In the genomic region with DNA sequence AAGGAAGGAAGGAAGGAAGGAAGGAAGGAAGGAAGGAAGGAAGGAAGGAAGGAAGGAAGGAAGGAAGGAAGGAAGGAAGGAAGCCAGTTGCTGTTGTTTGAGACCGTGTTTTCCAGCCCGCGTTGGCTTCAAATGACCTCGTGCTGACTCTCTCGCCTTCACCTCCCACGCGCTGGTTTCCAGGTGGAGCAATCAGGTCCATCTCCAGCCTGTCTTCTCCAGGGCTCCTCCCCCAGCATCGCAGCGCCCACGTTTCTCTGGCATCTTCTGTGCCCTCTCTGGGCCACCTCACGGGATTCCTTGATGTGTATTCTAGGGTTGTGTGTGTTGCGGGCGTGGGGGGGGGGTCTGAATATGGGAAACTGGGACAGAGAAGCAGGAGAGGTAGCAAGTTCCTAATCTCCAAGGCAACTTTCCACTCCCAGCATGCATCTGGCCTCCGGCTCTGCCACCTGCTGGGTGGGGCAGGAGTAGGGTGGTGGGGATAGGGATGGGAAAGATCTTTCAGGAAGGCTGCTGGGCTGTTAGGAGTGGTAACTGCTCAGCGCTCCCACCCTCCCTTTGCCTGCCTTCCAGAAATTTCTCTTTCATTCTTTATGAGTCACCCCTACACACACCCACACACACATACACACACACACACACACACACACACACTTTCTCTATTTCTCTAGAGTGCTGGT, we compare ENCODE assay signal across 10 mouse cellular contexts. TPM values are rescaled to one million over a fixed set of nuclear protein-coding genes. Genes with fewer than 3 reads are reported as not detected.
DNase-seq lines count a peak whose midpoint lies in the region; ATAC-seq and TF ChIP-seq lines count a peak whose summit lies in the region.
"Had no signal": no experiment of that assay in that cellular context is flagged by ENCODE, and none has a peak within 500 bp of the region (broad histone marks: within the 10 kb centered on the region; RNA-seq: fewer than 3 reads in every experiment).

No protein-coding gene starts in this region.

- no peak for ATAC-seq in limb, embryonic 15.5 days (ENCODE audit: insufficient number of reproducible peaks, low FRiP score, low TSS enrichment, low read depth)
- no peak for ATAC-seq in megakaryocyte progenitor cell, adult 5-6 weeks (replicated peaks; ENCODE audit: poor library complexity)
- ATAC-seq: Patski had no signal

- WGBS in limb, embryonic 15.5 days = 74% methylated on average over 15 of the region's 15 CpGs

- no peak overlapping the region for H3K4me2 ChIP-seq in limb, embryonic 15.5 days

- peaks cover 7 to 32% of the 10 kb centered on the region in 2 experiments for H3K4me1 ChIP-seq in MEL (ENCODE audit: control insufficient read depth in 1 of 2, insufficient read depth in 2 of 2, low read length in 2 of 2)
- H3K4me1 ChIP-seq in limb, embryonic 15.5 days = peaks cover 36% of the 10 kb centered on the region

- no peak for TF ChIP-seq CTCF in MEL (IDR thresholded peaks at IDR 0.05 in 2 of 3, conservative IDR thresholded peaks at IDR 0.05 in 1 of 3; ENCODE audit: control insufficient read depth in 1 of 3, insufficient read depth in 1 of 3, low read depth in 2 of 3, low read length in 3 of 3, poor library complexity in 1 of 3, severe bottlenecking in 1 of 3)
- no peak for TF ChIP-seq CTCF in layer of hippocampus, adult 2 months (conservative IDR thresholded peaks at IDR 0.05)

- no peaks in the 10 kb centered on the region; the same call in 1 of the 2 replicates for H3K79me2 ChIP-seq in MEL (ENCODE audit: control insufficient read depth, insufficient read depth, low read length, poor library complexity)

- DNase-seq in 416B (ENCODE audit: low read depth) (peak; percentile 28), MEL (ENCODE audit: low read depth, low spot score) (no peak)
- DNase-seq in layer of hippocampus, adult 2 months (ENCODE audit: low spot score in 2 of 2) = peak; percentile 19 to 48
- no peak for DNase-seq in gastrocnemius, adult 18-20 months (ENCODE audit: low spot score)
- DNase-seq in cerebellum, postnatal 4 days (ENCODE audit: low spot score in 2 of 2) = no peak
- DNase-seq: thymus, postnatal 4 days had no signal

- no peaks in the 10 kb centered on the region for H3K27me3 ChIP-seq in MEL (ENCODE audit: control insufficient read depth in 1 of 2, insufficient read depth in 2 of 2, low read length in 2 of 2)
- H3K27me3 ChIP-seq in limb, embryonic 15.5 days = no peaks in the 10 kb centered on the region
- H3K27me3 ChIP-seq: Patski had no signal

- peak overlapping the region; percentile 82 for H3K27ac ChIP-seq in MEL (ENCODE audit: control insufficient read depth, low read depth, low read length)
- H3K27ac ChIP-seq in layer of hippocampus, adult 2 months = no peak overlapping the region
- peak overlapping the region; percentile 77; the same call in 1 of the 2 replicates for H3K27ac ChIP-seq in limb, embryonic 15.5 days

- TF ChIP-seq RAD21 in MEL (IDR thresholded peaks at IDR 0.05; ENCODE audit: low read depth, low read length) = no peak

- no peak overlapping the region for H3K9ac ChIP-seq in MEL (ENCODE audit: control insufficient read depth, low read depth, low read length, poor library complexity, severe bottlenecking)
- H3K9ac ChIP-seq in limb, embryonic 15.5 days = no peak overlapping the region

- no peak for TF ChIP-seq EP300 in MEL (IDR thresholded peaks at IDR 0.05; ENCODE audit: low read depth in 1 of 2, low read length in 2 of 2)

- no peak overlapping the region for H3K4me3 ChIP-seq in MEL (ENCODE audit: control insufficient read depth in 1 of 2, insufficient read depth in 1 of 2, low read depth in 2 of 2, low read length in 2 of 2)
- no peak overlapping the region for H3K4me3 ChIP-seq in layer of hippocampus, adult 2 months
- H3K4me3 ChIP-seq in limb, embryonic 15.5 days = no peak overlapping the region

- H3K36me3 ChIP-seq in MEL (ENCODE audit: control insufficient read depth in 1 of 2, insufficient read depth in 2 of 2, low read length in 2 of 2) = peaks cover 0 to 19% of the 10 kb centered on the region in 2 experiments; a peak in 2 of 4 replicates
- no peaks in the 10 kb centered on the region for H3K36me3 ChIP-seq in limb, embryonic 15.5 days

- no peak for TF ChIP-seq POLR2A in MEL (IDR thresholded peaks at IDR 0.05; ENCODE audit: control insufficient read depth in 1 of 2, insufficient read depth in 1 of 2, low read depth in 1 of 2, low read length in 2 of 2, poor library complexity in 1 of 2)

- no peaks in the 10 kb centered on the region for H3K9me3 ChIP-seq in MEL (replicated peaks; ENCODE audit: insufficient read depth, low read length)
- H3K9me3 ChIP-seq in limb, embryonic 15.5 days = no peaks in the 10 kb centered on the region

TF ChIP-seq in MEL, 35 proteins besides CTCF, POLR2A, EP300 and RAD21:
- TF ChIP-seq MYB (IDR thresholded peaks at IDR 0.05; ENCODE audit: low read depth, low read length) (no peak), MXI1 (IDR thresholded peaks at IDR 0.05; ENCODE audit: low read depth, low read length) (no peak), NELFE (IDR thresholded peaks at IDR 0.05; ENCODE audit: low read depth, low read length) (no peak), ZNF384 (IDR thresholded peaks at IDR 0.05; ENCODE audit: low read depth, low read length) (no peak), ZMIZ1 (IDR thresholded peaks at IDR 0.05; ENCODE audit: low read depth, low read length) (no peak), BHLHE40 (IDR thresholded peaks at IDR 0.05; ENCODE audit: borderline replicate concordance, low read depth, low read length) (no peak), POLR2AphosphoS2 (IDR thresholded peaks at IDR 0.05; ENCODE audit: low read length) (no peak), TCF12 (IDR thresholded peaks at IDR 0.05; ENCODE audit: low read depth, low read length) (no peak), E2F4 (IDR thresholded peaks at IDR 0.05; ENCODE audit: borderline replicate concordance, low read depth, low read length) (no peak), MAFK (IDR thresholded peaks at IDR 0.05; ENCODE audit: borderline replicate concordance, low read depth, low read length) (no peak), ETS1 (IDR thresholded peaks at IDR 0.05; ENCODE audit: low read depth, low read length) (no peak)

RNA-seq across cellular contexts. Expression of gene Lgals7, which starts 0.7 kb away (rescaled TPM):
- total RNA-seq in MEL (2012; rRNA removed) = 27.7 and 37.8 TPM in 2 replicates
- polyA plus RNA-seq in MEL (2012; ENCODE audit: insufficient read depth in 1 of 2, insufficient read length in 2 of 2, low read depth in 1 of 2, low replicate concordance in 2 of 2, missing spikeins in 1 of 2) = 100 to 1,000 TPM in 1 of 2 experiments, not detected in 1; 138 TPM
- total RNA-seq in layer of hippocampus, adult 2 months (2021) = not detected
- 171 and 257 TPM in 2 replicates for polyA plus RNA-seq in limb, embryonic 15.5 days (2015; fragmentation: Nextera tagmentation; extraction: Ambion mirVana)
- total RNA-seq in megakaryocyte progenitor cell, adult 5-6 weeks (2015) = 0.52 TPM in 1 of 2 replicates, not detected in the other
- not detected in 2 replicates for total RNA-seq in megakaryocyte progenitor cell, adult 5-6 weeks (2017)
- under 1 TPM in 1 of 2 experiments, not detected in 1; 0.66 TPM for total RNA-seq in gastrocnemius, adult 18-20 months (2021)
- total RNA-seq: hematopoietic stem cell, adult 5-6 weeks had no signal

RNA-seq across cellular contexts. Expression of gene Capn12, which starts 18.3 kb away (rescaled TPM):
- 0.19 TPM in 1 of 2 replicates, not detected in the other for total RNA-seq in MEL (2012; rRNA removed)
- not detected for polyA plus RNA-seq in MEL (2012; ENCODE audit: insufficient read depth in 1 of 2, insufficient read length in 2 of 2, low read depth in 1 of 2, low replicate concordance in 2 of 2, missing spikeins in 1 of 2)
- total RNA-seq in layer of hippocampus, adult 2 months (2021) = under 1 TPM; 0.15 to 0.29 TPM
- 0.97 and 1.3 TPM in 2 replicates for polyA plus RNA-seq in limb, embryonic 15.5 days (2015; fragmentation: Nextera tagmentation; extraction: Ambion mirVana)
- total RNA-seq in megakaryocyte progenitor cell, adult 5-6 weeks (2015) = not detected in 2 replicates
- 0.24 TPM in 1 of 2 replicates, not detected in the other for total RNA-seq in megakaryocyte progenitor cell, adult 5-6 weeks (2017)
- total RNA-seq in gastrocnemius, adult 18-20 months (2021) = under 1 TPM; 0.09 TPM
- total RNA-seq: hematopoietic stem cell, adult 5-6 weeks had no signal

RNA-seq across cellular contexts. Expression of gene Lgals4, which starts 29.3 kb away (rescaled TPM):
- 1.5 and 2.1 TPM in 2 replicates for total RNA-seq in MEL (2012; rRNA removed)
- polyA plus RNA-seq in MEL (2012; ENCODE audit: insufficient read depth in 1 of 2, insufficient read length in 2 of 2, low read depth in 1 of 2, low replicate concordance in 2 of 2, missing spikeins in 1 of 2) = 1 to 10 TPM in 1 of 2 experiments, not detected in 1; 5.1 TPM
- 1 to 10 TPM; 4.4 to 6.8 TPM for total RNA-seq in layer of hippocampus, adult 2 months (2021)
- 11.6 and 13.8 TPM in 2 replicates for polyA plus RNA-seq in limb, embryonic 15.5 days (2015; fragmentation: Nextera tagmentation; extraction: Ambion mirVana)
- 16.1 and 22.9 TPM in 2 replicates for total RNA-seq in megakaryocyte progenitor cell, adult 5-6 weeks (2015)
- 4.3 and 7.0 TPM in 2 replicates for total RNA-seq in megakaryocyte progenitor cell, adult 5-6 weeks (2017)
- 1 to 10 TPM; 1.7 to 3.9 TPM for total RNA-seq in gastrocnemius, adult 18-20 months (2021)

RNA-seq across cellular contexts. Expression of gene Ech1, which starts 37.9 kb away (rescaled TPM):
- 82.8 and 99.5 TPM in 2 replicates for total RNA-seq in MEL (2012; rRNA removed)
- polyA plus RNA-seq in MEL (2012; ENCODE audit: insufficient read depth in 1 of 2, insufficient read length in 2 of 2, low read depth in 1 of 2, low replicate concordance in 2 of 2, missing spikeins in 1 of 2) = 10 to 100 TPM in 1 of 2 experiments, not detected in 1; 74.7 TPM
- 10 to 100 TPM; 66.4 to 68.8 TPM for total RNA-seq in layer of hippocampus, adult 2 months (2021)
- polyA plus RNA-seq in limb, embryonic 15.5 days (2015; fragmentation: Nextera tagmentation; extraction: Ambion mirVana) = 217 and 232 TPM in 2 replicates
- 139 and 180 TPM in 2 replicates for total RNA-seq in megakaryocyte progenitor cell, adult 5-6 weeks (2015)
- total RNA-seq in megakaryocyte progenitor cell, adult 5-6 weeks (2017) = 93.3 and 110 TPM in 2 replicates
- total RNA-seq in gastrocnemius, adult 18-20 months (2021) = 100 to 1,000 TPM; 227 to 344 TPM

RNA-seq across cellular contexts. Expression of gene Hnrnpl, which starts 54.6 kb away (rescaled TPM):
- 246 and 303 TPM in 2 replicates for total RNA-seq in MEL (2012; rRNA removed)
- 1,000 to 10,000 TPM in 1 of 2 experiments, 100 to 1,000 TPM in 1; 684 to 1,095 TPM for polyA plus RNA-seq in MEL (2012; ENCODE audit: insufficient read depth in 1 of 2, insufficient read length in 2 of 2, low read depth in 1 of 2, low replicate concordance in 2 of 2, missing spikeins in 1 of 2)
- total RNA-seq in layer of hippocampus, adult 2 months (2021) = 100 to 1,000 TPM; 410 to 476 TPM
- polyA plus RNA-seq in limb, embryonic 15.5 days (2015; fragmentation: Nextera tagmentation; extraction: Ambion mirVana) = 201 and 221 TPM in 2 replicates
- total RNA-seq in megakaryocyte progenitor cell, adult 5-6 weeks (2015) = 419 and 433 TPM in 2 replicates
- 342 and 343 TPM in 2 replicates for total RNA-seq in megakaryocyte progenitor cell, adult 5-6 weeks (2017)
- 100 to 1,000 TPM; 110 to 131 TPM for total RNA-seq in gastrocnemius, adult 18-20 months (2021)

Comparison
In these comparisons a context has a peak if more than half of its experiments do, and no peak if none do; other contexts are left out.
1. DNase-seq: peak in 416B (single experiment) and layer of hippocampus, adult 2 months (2 of 2); none in MEL (single experiment), gastrocnemius, adult 18-20 months (single experiment) and cerebellum, postnatal 4 days (0 of 2).
2. RNA of gene Lgals7, which starts 0.7 kb away (total RNA-seq): 27.7 to 37.8 TPM in MEL; 0.66 TPM in gastrocnemius, adult 18-20 months, 0.52 TPM in megakaryocyte progenitor cell, adult 5-6 weeks and not detected in layer of hippocampus, adult 2 months; every median in the first group is over 10 times any median in the second.